Mouse (Mus musculus): ENCODE results near the gene H3f3a.
A peak's percentile ranks its signal among the peaks of the same experiment; 100 is the strongest.

The H3f3a gene

DNA sequence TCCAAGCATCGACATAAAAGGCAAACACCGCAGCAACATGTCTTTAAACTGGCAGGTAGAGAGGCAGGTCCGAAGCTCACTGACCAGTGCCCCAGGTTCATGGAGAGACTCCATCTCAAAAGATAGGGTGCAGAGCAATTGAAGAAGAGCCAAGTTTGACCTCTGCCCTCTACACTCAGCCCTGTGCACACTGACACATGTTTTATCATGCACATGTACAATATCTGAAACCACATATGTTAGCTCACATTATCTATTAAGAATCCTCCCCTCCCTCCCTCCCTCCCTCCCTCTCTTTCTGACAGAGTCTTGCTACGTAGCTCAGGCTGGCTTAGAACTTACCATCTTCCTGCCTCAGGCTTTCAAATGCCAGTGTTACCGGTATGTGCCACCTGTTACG is 7.4 kb upstream of the H3f3a start:
- no peak for DNase-seq

DNA sequence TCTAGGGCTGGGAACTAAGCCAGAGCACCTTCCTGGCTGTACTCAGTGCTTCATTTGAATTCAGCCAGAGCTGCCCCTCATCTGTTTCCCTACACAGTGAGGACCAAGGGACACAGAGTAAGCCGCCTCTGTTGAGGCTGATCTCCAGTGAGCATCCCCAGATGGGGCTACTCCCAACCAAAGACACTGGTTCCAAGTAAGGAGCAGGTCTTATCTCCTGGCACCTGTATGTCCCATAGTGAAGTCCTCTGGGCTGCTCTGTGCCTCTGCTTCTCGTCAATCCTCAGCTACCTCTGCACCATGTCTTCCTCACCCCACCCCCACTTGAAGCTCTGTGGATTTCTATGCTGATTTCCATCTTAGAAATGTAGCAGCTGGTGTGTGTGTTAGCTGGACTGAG is 4.3 kb upstream of the H3f3a start:
- no peak for DNase-seq

DNA sequence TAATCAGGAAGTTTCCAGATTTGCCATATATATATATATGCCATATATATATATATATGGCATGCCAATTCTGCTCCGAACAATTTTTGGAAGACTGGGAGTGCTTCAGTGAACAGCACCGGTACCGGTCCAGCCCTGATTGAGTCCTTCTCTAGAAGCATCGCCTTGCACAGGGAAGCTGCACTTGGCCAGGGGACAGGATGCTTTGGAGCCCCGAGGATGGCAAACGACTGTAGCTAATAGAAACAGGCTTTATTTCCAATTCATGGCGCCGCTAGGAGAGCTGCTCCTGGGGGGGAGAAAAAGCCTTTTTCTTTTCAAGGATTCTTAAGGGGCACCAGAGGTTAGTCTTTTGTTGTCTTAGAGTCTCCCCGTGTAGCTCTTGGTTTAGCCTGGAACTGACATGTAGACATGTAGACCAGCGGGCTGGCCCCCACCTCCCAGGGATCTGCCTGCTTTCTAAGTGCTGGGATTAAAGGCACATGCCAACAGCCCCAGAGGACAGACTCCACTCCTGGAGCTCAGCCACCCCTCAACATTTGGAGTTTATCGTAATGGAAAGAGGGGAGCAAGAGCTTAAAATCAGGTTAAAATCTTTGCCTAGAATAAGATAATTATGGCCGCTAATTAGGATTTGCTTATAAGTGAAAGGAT is 1.8 kb upstream of the H3f3a start:
- no peak for DNase-seq

DNA sequence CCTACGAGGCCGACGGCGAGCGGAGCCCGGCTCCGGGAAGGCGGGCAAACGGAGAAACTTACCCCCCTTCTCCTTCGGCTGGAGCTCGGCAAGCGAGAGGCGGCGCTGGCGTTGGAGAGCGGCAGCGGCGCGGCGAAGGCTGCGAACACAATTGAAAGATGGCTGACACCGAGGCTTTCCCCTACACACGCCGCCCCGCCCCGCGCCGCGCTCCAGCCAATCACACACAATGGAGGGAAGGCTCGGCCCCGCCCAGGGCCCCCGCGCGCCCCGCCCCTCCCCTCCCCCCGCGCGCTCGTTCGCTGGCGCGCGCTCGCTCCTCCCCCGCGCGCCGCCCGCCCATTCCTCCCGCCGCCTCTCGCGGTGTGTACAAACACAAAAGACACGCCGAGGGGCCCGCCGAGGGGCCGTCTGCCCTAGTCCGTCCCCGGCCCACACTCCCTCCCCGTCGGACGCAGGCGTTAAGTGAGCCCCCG is 296 bp downstream of the H3f3a start:
- DNase-seq, result peak; percentile 93

DNA sequence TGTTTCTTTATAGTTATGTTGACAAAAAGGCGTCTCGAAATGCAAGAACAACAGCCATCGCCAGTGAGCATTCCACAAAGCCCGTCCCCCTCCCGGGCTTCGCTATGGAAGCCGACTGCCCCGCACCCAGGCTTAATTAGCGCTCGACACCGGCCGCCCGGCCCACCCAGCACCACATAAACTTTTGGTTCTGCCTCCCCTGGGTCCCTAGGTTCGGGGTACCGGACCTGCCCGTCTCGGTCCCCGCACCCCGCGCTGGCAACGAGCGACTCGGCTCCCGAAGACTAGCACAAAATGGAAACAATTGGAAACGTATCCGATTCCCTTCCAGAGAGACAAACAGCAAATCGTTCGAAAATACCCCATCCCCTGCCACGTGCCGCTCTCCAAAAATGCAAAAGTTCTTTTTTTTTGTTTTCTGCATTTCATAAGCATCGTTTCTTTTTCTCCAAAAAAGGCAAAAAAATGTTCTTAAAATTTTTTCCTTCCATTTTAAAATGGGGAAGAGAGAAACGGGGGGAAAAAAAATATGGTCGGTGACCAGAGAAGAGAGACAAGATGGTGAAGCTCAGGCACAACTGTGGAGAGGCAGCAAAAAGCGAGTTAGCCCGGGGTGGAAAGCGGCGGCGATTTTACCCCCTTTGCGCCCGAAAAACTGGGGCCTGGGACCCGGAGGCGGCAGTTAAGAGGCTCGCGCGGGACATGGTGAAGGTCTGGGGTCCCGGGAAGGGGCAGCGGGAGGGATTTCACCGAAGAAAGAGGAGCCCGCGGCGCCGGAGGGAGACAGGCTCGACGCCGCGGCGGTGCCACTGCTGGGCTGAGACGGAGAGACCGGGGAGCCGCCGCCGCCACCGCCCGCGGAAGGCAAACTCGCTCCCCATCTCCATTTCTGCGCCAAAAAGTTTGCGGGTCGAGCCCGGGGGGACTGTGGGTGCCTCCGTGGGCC is 1.0 kb downstream of the H3f3a start:
- peak; percentile 57 for DNase-seq

DNA sequence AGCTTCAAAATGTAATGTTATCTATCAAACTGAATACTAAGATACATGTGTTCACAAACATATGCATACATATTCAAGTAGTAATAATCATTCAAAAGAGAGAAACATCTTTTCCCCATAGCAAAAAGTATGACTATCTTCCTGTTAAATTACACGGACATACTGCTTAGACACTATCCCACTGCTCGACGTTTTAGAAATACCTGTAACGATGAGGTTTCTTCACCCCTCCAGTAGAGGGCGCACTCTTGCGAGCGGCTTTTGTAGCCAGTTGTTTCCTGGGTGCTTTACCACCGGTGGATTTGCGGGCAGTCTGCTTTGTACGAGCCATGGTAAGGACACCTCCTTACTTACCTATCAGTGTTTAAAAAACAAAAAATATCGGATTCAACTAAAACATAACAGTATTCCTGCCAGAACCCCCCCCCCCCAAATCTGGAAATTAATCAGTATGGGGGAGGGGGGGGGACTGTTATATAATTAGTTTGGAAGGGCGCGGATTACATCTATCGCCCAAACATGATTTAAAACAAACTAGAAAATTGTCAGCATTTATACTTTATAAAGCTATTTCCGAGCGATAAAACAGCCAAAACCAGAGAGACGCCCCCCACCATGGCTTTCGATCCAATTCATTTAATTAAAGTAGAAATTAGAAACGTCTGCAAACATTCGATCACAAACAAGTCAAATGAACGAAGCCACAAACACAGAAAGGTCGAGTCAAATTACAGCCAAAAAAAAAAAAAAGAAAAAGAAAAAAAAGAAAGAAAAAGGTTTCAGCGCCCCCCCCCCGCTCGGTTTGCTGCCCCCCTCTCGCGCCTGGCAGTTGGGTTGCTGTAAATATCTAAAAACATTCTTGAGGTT is 1.9 kb downstream of the H3f3a start:
- DNase-seq, result peak; percentile 49

DNA sequence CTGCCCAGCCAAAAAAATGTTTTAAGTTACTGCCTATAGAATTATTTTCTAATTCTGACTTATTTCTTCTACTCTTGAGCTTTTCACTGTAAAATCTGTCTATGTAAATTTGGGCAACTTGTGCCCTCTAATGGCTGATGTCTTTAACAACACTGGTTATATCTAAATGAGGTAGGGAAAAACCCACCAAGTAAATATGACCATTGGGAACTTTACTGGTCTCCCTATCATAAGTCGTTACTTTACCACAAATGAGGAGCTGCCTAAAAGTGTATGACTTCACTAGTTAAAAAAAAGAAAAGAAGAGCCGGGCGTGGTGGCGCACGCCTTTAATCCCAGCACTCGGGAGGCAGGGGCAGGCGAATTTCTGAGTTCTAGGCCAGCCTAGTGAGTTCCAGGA is 2.8 kb downstream of the H3f3a start:
- DNase-seq, result no peak

DNA sequence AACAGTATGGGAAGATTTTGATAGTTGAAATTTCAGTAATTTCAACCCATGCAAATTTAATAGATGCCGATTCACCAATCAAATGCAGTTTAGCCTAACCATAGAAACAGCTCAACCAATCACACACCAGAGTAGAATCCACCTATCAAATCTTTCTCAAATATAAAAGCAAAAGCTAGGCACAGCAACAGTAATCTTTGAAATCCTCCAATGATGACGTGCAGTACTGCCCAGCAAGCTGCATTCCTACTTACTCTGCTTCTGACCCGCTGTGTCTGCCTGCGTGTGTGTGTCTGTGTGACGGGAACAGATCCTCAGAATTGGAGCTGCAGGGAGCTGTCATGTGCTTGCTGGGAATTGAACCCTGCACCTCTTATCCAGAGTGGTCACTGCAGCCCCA is 4.9 kb downstream of the H3f3a start:
- DNase-seq, result no peak

DNA sequence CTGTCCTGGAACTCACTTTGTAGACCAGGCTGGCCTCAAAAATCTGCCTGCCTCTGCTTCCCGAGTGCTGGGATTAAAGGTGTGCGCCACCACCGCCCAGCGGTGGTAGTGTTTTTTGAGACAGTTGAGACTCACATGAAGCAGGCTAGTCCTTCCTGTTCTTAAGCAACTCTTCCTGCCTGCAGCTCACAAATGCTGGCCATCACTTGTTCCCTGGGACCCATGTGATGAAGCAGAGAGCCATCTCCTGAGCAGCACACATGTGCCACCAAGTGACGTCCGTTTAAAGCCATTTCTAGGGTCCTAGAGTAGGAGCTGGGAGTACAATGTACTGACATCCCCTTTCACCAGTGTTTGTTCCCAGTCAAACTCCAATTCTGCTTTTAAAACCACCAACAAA is 9.9 kb downstream of the H3f3a start:
- no peak for DNase-seq

DNA sequence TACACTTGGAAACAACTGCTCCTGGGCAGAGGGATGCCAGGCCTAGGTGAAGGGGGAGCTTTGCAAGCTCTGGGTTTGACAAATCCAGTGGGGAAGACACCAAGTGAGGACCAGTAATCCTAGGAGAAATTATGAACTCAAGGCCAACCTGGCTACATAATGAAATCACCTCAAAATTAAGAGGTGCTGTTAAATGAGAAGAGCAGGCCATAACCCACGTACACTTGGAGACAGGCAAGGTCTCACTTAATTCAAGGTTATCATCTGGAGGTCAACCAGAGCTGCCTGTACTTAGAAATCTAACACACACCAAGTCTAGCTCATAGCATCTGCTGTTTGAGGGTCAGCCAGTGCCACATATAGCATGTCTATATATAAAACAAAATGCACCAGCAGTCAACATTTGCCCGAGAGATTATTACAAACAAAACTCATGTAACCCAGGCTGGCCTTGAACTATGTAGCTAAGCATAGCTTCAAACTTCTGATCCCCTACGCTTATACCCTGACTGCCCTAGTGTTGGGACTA is 12.2 kb downstream of the H3f3a start:
- DNase-seq, result no peak

DNA sequence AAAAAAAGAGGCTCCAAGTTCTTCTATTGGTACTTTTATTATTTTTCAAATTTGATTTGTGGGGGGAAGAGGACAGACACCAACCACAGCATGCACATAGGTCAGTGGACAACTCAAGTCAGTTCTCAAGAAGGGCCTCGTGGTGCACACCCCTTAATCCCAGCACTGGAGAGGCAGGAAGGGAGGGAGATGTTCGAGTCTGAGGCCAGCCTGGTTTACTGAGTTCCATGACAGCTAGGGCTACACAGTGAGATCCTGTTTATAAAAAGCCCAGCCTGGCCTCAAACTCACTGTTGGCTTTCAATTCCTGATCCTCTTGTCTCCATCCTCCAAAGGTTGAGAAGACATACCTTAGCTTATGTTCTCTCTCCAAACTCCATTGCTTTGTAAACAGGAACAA is 12.9 kb downstream of the H3f3a start:
- no peak for DNase-seq

DNA sequence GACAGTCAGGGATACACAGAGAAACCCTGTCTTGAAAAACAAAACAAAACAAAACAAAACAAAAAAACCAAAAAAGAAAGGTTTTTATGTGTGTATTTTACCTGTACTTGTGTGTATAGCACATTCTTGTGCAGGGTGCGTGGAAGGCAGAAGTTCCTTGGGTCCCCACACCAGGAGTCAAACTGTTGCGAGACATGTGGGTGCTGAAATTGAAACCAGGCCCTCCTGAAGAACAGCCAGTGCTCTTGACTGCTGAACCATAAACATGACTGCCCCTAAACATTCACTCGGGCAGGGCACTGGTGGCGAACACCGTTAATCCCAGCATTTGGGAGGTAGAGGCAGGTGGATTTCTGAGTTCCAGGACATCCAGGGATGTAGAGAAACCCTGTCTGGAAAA is 13.7 kb downstream of the H3f3a start:
- no peak for DNase-seq

DNA sequence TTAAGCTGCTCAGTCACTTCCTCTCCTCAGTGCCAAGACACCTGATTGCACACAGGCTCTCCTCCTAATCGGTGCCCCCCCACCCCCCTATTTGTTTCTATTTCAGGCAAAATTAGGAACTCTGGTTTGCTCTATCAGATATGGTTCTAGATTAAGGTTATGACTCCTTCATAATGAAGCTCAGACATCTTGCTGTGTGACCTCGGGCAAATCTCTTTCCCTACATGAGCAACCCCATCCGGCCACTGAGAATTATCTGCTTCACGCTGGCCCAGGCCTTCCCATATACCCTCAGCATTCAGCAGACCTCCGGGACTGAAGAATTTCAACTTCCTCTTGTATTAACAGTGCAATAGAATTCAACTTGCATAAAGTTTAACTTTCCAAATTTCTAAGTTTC is 14.5 kb downstream of the H3f3a start:
- DNase-seq, result no peak

DNA sequence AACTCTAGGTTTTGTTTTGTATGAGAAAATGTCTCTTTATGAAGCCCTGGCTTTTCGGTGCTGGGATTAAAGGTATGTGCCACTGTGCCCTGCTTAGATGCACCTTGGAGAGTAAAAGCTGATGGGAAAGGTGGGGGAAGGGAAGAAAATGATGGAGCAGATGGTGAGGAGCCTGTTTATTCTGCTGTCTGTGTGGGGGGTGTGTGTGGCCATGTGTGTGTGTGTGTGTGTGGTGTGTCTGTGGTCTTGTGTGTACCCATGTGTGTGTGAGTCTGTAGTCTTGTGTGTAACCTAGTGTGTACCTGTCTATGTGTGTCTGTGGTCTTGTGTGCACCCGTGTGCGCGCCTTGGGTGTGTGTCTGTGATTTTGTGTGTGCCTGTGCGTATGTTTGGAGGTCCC is 15.1 kb downstream of the H3f3a start:
- DNase-seq, result no peak

DNA sequence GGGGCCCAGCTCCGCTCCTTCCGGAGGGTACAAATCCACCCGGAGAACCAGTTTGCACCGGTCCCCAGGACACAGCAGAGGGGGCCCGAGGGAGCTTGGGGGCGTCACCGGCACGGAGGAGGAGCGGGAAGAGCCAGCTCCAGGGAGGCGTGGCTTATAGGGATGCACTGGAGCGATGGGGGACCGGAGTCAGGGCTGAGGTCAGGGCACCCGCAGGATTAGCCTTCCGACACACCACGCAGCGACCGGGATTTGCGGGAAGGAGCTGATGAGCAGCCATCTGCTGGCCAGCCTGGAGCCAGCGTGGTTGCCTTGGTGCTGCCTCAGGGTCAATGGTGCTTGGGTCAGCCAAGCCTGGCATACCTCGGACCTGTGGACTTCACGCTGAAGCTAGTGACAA is 19.6 kb downstream of the H3f3a start:
- no peak for DNase-seq

DNA sequence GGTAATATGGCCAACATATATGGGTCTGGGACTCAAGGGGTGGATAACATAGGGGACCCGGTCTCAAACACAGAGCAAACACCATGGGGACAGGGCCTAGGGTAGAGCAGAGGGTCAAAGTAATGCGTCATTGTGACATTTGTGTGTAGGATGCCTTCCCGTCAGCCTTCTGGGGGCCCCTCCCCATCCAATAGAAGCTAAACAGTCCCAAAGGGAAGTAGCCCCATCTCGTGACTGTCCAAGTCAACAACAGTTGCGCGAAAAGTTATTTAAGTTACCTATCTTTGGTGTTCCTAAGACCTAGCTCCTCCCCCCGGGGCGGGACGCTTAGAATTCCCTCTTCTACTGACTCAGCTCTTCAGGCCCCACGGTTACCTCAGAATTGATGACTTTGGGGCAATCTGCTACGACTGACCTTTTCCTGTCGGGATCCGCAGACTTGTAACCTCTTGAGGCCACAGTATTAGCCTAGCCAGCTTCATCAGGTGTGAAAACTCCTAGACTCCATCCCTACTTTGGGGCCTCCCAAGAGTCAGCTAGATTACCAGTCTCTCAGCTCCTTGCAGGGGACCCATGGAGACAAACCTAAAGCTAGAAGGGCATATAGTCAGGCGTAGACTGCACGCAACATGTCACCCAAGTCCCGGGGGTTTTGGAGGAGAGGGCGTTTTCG is 20.2 kb downstream of the H3f3a start:
- peak; percentile 51 for DNase-seq

DNA sequence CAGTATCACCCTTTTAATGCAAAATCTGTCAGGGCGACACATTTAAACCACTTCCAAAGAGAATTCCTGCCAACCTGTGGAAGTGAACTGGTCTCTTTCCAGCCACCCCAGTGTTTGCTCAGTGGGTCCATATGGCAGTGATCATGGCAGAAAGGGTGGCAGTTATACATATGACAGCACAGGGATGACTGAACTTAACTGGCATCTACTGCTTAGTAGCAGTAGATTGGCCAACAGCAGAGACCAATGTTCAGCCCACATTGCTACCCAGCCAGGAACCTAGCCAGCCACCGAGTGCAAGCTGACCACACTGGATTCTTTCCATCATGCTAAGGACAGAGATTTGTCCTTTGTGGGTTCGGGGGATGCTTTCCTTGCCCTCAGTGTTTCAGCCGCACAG is 20.9 kb downstream of the H3f3a start:
- no peak for DNase-seq

DNA sequence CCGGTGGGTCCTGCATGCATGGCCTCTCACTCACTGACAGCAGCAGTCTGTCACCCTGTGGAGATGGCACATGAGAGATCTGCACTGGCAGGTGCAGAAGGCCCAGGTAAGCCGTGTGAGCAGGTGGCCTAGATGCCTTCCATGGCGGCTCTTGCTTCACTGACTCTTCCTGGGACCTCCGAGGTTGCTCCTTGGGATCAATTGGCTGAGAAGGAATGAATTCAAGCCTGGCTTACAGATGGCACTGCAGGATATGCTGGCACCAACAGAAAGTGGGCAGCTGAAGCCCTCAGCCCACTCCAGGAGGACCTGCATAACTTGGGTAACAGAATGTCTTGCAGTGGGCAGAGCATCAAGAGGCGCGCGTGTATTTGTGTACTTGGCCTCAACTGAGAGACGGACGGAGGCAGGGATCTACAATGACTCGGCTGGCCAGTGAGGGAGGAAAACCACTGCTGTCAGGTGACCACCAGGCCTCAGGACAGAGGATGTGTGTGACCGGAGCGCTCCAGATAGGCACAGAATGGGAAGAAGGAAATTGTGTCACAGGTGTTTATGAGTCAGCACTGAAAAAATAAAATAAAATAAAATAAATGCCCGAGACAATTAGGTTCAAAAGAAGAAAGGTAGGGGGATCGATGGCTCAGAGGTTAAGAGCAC is 21.8 kb downstream of the H3f3a start:
- no peak for DNase-seq

DNA sequence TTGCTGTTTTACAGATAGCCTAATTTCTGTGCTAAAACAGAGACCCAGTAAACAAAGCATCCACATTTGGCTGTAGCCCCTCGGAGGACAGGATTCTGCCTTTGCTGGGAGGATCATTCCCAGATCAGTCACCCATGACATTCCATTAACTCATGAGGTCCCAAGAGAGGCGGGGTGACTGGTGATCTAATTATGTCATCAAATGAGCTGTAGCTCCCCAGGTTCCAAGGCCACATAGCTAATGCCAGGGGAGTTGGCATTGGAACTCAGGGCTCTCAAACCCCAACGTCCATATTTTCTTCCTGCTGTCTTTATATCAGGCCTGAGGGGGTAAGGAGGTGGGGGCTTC is 30.2 kb downstream of the H3f3a start:
- no peak for DNase-seq

DNA sequence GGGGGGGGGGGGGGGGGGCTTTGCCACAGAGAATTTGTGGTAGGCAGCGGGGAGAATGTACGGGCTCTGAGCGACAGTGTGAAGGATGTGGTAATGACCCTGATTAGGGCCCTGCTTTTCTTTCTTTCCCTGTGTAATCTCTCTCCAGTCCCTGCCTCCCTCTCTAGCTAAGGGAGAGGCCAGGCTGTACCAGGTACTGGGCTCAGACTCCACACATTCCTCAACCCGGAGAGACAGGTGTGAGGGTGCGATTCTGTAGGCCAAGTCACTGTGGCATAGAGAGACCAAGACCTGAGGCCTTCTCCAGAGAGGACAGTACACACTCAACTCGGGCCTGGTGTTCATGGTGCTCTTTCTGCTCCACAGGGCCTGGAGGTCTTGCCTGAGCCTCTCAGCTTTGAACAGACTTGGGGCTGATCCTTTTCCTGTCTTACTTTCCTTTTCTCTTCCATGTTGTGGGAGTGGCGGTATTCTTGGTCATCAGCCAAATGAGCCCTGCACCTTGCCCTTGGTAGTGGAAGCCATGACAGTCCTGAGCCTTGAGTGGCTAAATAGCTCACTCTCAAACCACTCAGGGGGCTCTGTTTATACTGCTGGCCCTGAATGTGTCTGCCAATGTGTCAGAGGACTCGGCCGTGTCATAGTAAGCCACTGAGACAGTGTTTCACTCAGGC is 30.7 kb downstream of the H3f3a start:
- peak; percentile 50 for DNase-seq

DNA sequence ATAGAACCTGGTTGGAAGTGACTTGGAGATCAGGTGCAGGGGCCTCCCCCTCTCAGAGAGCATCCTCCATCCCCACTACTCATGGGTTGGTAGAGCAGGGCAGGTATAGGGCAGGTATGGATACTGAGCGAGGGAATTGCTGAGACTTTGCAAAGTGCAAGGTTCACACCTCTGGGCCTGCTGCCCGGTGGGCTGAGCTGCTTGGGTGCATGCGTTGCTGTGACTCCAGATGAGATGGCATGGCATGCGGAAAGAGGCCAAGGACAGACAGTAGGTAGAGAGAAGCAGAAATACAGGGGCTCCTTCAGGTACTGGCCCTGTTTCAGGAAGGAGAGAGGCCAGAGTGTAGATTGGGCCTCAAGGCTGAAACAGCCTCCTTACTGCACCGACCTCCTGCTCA is 32.5 kb downstream of the H3f3a start:
- peak; percentile 65 for DNase-seq

Data from kidney, adult 11 months (tissue).